Mouse (Mus musculus): ENCODE measurements around the gene Krt80. TPM values are rescaled to one million over a fixed set of nuclear protein-coding genes. Genes with fewer than 3 reads are reported as not detected.

Krt80 gene
- polyA plus RNA-seq, 1 experiment from 2014 or later = 0.09 TPM

GRCm38 (mm10) chr15:101390203-101390602, 20.2 kb upstream of the Krt80 start:
- no peak for ATAC-seq
- H3K4me3 ChIP-seq (replicated peaks) = no peak overlapping the region
- 87% methylated on average over 5 of the region's 5 CpGs for WGBS
- no peaks in the 10 kb centered on the region for H3K9me3 ChIP-seq
- H3K4me2 ChIP-seq (replicated peaks) = no peak overlapping the region
- no peaks in the 10 kb centered on the region for H3K36me3 ChIP-seq
- H3K9ac ChIP-seq (replicated peaks) = no peak overlapping the region
- no peaks in the 10 kb centered on the region for H3K4me1 ChIP-seq (replicated peaks)
- H3K27me3 ChIP-seq = no peaks in the 10 kb centered on the region
- H3K27ac ChIP-seq = no peak overlapping the region

DNA sequence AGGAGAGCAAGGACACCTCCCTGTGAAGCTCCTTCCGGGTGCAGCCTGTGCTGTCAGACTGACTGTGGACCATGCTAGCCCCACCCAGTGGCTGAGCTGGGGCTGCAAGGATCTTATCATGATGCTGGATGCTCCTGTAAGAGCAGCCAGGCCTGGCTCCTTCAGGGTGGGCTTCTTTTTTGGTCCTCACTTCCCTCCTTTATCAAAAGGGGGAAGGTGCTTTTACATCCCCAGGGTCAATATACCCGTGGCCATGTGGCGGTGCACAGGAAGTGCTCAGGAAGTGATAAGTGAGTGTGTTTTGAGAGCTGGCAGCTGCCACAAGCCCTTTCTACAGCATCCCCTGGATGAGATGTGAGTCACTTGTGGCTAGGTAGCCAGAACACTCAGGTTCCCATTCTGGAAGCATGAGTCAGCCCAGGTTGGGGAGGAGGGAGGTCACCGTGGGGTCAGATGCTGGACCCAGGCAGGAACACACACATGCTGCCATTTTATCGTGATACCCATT, 18.1 kb upstream of the Krt80 start:
- ATAC-seq = no peak
- Histone ChIP-seq H3K4me3 (replicated peaks) (no peak overlapping the region), H3K9me3 (no peaks in the 10 kb centered on the region), H3K4me1 (replicated peaks) (no peaks in the 10 kb centered on the region), H3K27me3 (no peaks in the 10 kb centered on the region), H3K36me3 (no peaks in the 10 kb centered on the region), H3K9ac (replicated peaks) (no peak overlapping the region), H3K27ac (no peak overlapping the region), H3K4me2 (replicated peaks) (no peak overlapping the region)
- whole genome bisulfite sequencing = 67% methylated on average over 5 of the region's 5 CpGs

GRCm38 (mm10) chr15:101387176-101387575, 17.2 kb upstream of the Krt80 start:
- Histone ChIP-seq H3K4me2 (replicated peaks) (no peak overlapping the region), H3K36me3 (no peaks in the 10 kb centered on the region), H3K4me1 (replicated peaks) (no peaks in the 10 kb centered on the region), H3K9me3 (no peaks in the 10 kb centered on the region), H3K27me3 (no peaks in the 10 kb centered on the region), H3K4me3 (replicated peaks) (no peak overlapping the region), H3K27ac (no peak overlapping the region), H3K9ac (replicated peaks) (no peak overlapping the region)
- 63% methylated on average over 3 of the region's 3 CpGs for WGBS
- no peak for ATAC-seq

DNA sequence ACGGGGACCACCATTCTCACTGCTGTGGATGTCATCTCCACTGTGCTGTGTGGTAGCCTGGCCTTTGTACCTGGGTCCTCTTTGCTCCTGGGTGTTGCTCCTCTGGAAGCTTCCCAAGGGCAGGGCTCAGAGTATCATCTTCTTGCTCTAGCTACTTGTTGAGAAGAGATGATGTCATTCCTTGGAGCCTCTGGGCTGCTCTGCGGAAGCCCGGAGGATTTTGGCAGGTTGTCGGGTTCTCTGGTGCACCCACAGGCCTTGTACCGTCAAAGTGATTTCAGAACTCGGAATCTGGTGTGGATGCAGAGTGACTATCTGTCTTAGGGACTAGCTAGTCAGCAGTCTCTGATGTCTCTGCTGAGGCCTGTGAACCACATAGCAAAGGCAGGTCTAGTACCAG, 15.1 kb upstream of the Krt80 start:
- ATAC-seq = no peak
- H3K27ac ChIP-seq = no peak overlapping the region
- H3K4me2 ChIP-seq (replicated peaks) = no peak overlapping the region
- no peaks in the 10 kb centered on the region for H3K9me3 ChIP-seq
- H3K27me3 ChIP-seq = no peaks in the 10 kb centered on the region
- H3K36me3 ChIP-seq = no peaks in the 10 kb centered on the region
- 86% methylated on average over 6 of the region's 6 CpGs for WGBS
- no peak overlapping the region for H3K9ac ChIP-seq (replicated peaks)
- no peak overlapping the region for H3K4me3 ChIP-seq (replicated peaks)
- H3K4me1 ChIP-seq (replicated peaks) = 0 out of 2 replicates have a peak, but pooled peaks cover 2% of the 10 kb centered on the region

DNA sequence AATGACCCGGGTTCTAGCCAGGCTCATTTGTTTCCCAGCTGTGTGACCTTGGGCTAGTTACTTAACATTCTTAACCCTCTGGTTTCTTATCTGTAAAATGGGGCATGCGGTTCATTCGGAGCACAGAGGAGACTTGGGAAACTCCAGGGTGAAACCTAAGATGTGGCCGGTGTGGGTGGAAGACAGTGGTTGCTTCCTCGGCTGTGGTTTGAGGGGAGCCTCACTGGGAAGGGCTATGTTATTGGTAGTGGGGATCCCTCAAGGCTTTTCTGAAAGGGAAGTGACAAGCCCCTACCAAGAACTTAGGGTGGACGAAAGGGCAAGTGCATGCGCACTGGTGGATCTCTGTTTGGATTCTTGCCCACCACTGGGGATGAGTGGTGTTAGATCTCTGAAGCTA, 14.6 kb upstream of the Krt80 start:
- 0 out of 2 replicates have a peak, but pooled peaks cover 2% of the 10 kb centered on the region for H3K4me1 ChIP-seq (replicated peaks)
- WGBS = 87% methylated on average over 7 of the region's 7 CpGs
- no peak overlapping the region for H3K9ac ChIP-seq (replicated peaks)
- no peak for ATAC-seq
- H3K4me3 ChIP-seq (replicated peaks) = no peak overlapping the region
- H3K27ac ChIP-seq = no peak overlapping the region
- no peaks in the 10 kb centered on the region for H3K9me3 ChIP-seq
- no peaks in the 10 kb centered on the region for H3K36me3 ChIP-seq
- H3K27me3 ChIP-seq = no peaks in the 10 kb centered on the region
- H3K4me2 ChIP-seq (replicated peaks) = no peak overlapping the region

- Histone ChIP-seq H3K9ac (replicated peaks) (no peak overlapping the region), H3K4me2 (replicated peaks) (no peak overlapping the region), H3K4me3 (replicated peaks) (no peak overlapping the region), H3K9me3 (no peaks in the 10 kb centered on the region), H3K36me3 (no peaks in the 10 kb centered on the region), H3K27ac (no peak overlapping the region), H3K27me3 (no peaks in the 10 kb centered on the region), H3K4me1 (replicated peaks) (0 out of 2 replicates have a peak, but pooled peaks cover 2% of the 10 kb centered on the region)
- WGBS = 81% methylated on average over 11 of the region's 11 CpGs
- ATAC-seq = no peak
Measured at GRCm38 (mm10) chr15:101382811-101383210, 12.8 kb upstream of the Krt80 start.

GRCm38 (mm10) chr15:101381758-101382157, 11.8 kb upstream of the Krt80 start:
- WGBS = 61% methylated on average over 9 of the region's 9 CpGs
- Histone ChIP-seq H3K27ac (no peak overlapping the region), H3K9ac (replicated peaks) (no peak overlapping the region), H3K27me3 (no peaks in the 10 kb centered on the region), H3K4me3 (replicated peaks) (no peak overlapping the region), H3K9me3 (no peaks in the 10 kb centered on the region), H3K36me3 (no peaks in the 10 kb centered on the region), H3K4me1 (replicated peaks) (0 out of 2 replicates have a peak, but pooled peaks cover 2% of the 10 kb centered on the region), H3K4me2 (replicated peaks) (no peak overlapping the region)
- ATAC-seq = no peak

- no peak overlapping the region for H3K9ac ChIP-seq (replicated peaks)
- no peaks in the 10 kb centered on the region for H3K9me3 ChIP-seq
- no peak for ATAC-seq
- no peaks in the 10 kb centered on the region for H3K27me3 ChIP-seq
- 0 out of 2 replicates have a peak, but pooled peaks cover 2% of the 10 kb centered on the region for H3K4me1 ChIP-seq (replicated peaks)
- 79% methylated on average over 5 of the region's 5 CpGs for WGBS
- H3K36me3 ChIP-seq = no peaks in the 10 kb centered on the region
- H3K27ac ChIP-seq = no peak overlapping the region
- no peak overlapping the region for H3K4me3 ChIP-seq (replicated peaks)
- no peak overlapping the region for H3K4me2 ChIP-seq (replicated peaks)
Measured at GRCm38 (mm10) chr15:101378646-101379045, 8.7 kb upstream of the Krt80 start.

- Histone ChIP-seq H3K36me3 (no peaks in the 10 kb centered on the region), H3K9me3 (no peaks in the 10 kb centered on the region), H3K27me3 (no peaks in the 10 kb centered on the region), H3K4me3 (replicated peaks) (no peak overlapping the region), H3K9ac (replicated peaks) (no peak overlapping the region), H3K27ac (no peak overlapping the region), H3K4me2 (replicated peaks) (no peak overlapping the region), H3K4me1 (replicated peaks) (no peaks in the 10 kb centered on the region)
- no peak for ATAC-seq
- WGBS = 64% methylated on average over 5 of the region's 5 CpGs
Measured at GRCm38 (mm10) chr15:101376776-101377061, 6.8 kb upstream of the Krt80 start.

DNA sequence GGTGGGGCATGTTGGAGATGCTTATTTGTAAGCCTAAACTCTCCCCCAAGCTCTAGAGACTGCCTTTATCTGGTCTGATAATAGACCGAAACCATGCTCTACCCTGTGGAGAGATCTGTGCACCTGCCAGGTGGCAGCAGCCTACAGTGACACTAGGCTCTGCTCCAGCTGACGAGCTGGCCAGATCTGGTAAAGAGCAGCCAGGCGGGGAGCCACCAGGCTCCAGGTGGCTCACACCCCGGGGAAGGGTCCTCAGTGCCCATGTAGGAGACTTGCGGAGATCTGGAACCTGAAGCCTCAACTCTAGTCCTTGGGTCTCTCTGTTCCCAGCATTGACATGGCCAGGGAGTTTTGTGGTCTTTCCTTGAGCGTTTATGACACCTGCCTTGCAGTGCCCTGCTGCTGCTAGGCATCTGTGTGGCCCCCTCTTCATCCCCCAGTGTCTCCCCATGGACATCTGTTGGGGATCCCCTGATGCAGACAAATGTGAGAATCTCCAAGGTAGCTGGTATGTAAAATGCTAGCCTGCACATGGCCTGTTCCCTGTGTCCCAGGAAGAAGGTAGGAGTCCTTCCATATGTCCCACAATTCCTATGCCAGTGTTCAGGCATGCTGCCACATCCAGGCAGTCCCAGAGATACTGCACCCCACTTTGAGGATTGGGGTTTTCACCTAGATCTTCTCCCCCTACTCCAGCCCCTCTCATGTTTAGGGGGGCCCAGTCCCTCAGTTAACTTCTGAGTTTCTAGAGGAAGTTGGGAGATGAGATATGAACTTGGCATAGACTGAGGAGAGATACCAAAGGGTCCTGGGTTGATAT, 6.2 kb upstream of the Krt80 start:
- H3K9me3 ChIP-seq = no peaks in the 10 kb centered on the region
- ATAC-seq = no peak
- 79% methylated on average over 6 of the region's 6 CpGs for WGBS

DNA sequence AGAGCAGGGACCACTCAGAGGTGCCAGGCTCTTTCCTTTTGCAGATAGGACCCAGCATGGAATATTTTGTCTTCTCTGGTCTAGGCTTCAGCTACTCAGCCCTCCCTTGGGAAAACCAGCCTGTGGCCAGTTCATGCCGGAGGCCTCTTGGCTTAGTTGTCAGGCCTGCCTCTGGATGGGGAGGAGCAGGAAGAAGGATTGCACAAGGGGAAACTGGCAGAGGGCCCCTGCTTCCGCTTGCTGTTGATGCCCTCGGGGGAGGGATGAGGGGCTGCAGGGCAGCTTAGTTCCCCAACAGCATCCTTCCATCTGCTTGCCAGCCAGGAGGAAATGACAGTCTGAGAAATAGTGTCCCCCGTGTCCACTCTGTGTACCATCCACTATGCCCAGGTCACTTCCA, 4.9 kb upstream of the Krt80 start:
- Histone ChIP-seq H3K27ac (no peak overlapping the region), H3K4me1 (replicated peaks) (no peaks in the 10 kb centered on the region), H3K9me3 (no peaks in the 10 kb centered on the region), H3K4me3 (replicated peaks) (no peak overlapping the region), H3K4me2 (replicated peaks) (no peak overlapping the region), H3K27me3 (no peaks in the 10 kb centered on the region), H3K36me3 (no peaks in the 10 kb centered on the region), H3K9ac (replicated peaks) (no peak overlapping the region)
- 69% methylated on average over 4 of the region's 4 CpGs for WGBS
- ATAC-seq = no peak

More for the DNA sequence above, 6.2 kb upstream of the Krt80 start:
- Histone ChIP-seq H3K4me3 (replicated peaks) (no peak overlapping the region), H3K9ac (replicated peaks) (no peak overlapping the region), H3K27ac (no peak overlapping the region), H3K36me3 (no peaks in the 10 kb centered on the region), H3K27me3 (no peaks in the 10 kb centered on the region), H3K4me2 (replicated peaks) (no peak overlapping the region), H3K4me1 (replicated peaks) (no peaks in the 10 kb centered on the region)

- WGBS = 91% methylated on average over 16 of the region's 16 CpGs
- no peak for ATAC-seq
- Histone ChIP-seq H3K9me3 (no peaks in the 10 kb centered on the region), H3K27ac (no peak overlapping the region), H3K4me3 (replicated peaks) (no peak overlapping the region), H3K4me2 (replicated peaks) (no peak overlapping the region), H3K9ac (replicated peaks) (no peak overlapping the region), H3K4me1 (replicated peaks) (no peaks in the 10 kb centered on the region), H3K36me3 (no peaks in the 10 kb centered on the region), H3K27me3 (no peaks in the 10 kb centered on the region)
Measured at GRCm38 (mm10) chr15:101373286-101373898, 3.4 kb upstream of the Krt80 start.

Data from midbrain, embryonic 13.5 days (tissue).